Mouse (Mus musculus): ENCODE data around the gene Slc16a8. TPM values are rescaled to one million over a fixed set of nuclear protein-coding genes. Genes with fewer than 3 reads are reported as not detected.
A peak's percentile ranks its signal among the peaks of the same experiment; 100 is the strongest.
"Not testable (repeated sequence)": the region's sequence is repeated elsewhere in the genome, so short reads cannot be mapped to it uniquely, and the experiment has no call there.

Slc16a8 gene
- polyA plus RNA-seq, 1 experiment from 2014 or later: 0.15 TPM

DNA sequence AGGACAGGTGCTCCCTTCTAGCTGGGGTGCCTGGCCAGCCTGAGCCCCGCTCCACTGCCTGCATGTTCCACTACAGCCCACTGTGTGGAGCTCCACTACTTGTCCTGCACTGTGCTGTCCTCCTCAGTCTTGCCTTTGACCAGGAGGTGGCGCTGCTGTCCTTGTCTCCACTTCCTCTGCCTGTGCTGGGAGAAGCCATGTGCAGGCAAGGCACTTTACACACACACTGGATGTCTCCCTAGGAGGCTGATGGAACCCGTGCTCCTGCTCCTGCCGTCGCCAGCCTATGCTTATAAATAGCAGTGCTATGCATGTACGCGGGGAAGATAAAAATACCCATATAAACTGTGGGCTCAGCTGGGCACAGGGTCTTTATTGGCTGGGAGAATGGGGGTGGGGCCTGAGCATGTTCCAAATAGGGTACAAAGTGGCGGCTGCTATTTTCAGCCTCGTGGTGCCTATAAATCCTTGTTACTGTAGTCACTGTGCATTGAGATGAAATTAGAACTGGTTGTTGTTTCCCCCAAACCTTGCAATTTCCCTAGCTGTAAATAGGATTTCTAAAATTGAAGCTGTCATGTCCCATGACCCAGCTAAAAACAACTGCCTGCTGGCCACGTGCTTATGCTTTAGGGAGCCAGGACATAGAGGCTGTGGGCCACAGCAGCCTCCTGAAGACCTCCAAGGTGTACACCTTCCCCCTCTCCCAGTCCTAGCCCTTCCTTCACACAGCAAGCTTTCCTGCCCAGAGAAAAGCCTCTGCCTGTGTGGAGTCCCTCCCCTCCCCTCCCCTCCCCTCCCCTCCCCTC, 11.1 kb downstream of the Slc16a8 start:
- no peak overlapping the region for H3K4me2 ChIP-seq (ENCODE audit: low read depth, low read length)
- H3K9ac ChIP-seq (ENCODE audit: low read length): peak overlapping the region; percentile 35; the same call in 1 of the 2 replicates

DNA sequence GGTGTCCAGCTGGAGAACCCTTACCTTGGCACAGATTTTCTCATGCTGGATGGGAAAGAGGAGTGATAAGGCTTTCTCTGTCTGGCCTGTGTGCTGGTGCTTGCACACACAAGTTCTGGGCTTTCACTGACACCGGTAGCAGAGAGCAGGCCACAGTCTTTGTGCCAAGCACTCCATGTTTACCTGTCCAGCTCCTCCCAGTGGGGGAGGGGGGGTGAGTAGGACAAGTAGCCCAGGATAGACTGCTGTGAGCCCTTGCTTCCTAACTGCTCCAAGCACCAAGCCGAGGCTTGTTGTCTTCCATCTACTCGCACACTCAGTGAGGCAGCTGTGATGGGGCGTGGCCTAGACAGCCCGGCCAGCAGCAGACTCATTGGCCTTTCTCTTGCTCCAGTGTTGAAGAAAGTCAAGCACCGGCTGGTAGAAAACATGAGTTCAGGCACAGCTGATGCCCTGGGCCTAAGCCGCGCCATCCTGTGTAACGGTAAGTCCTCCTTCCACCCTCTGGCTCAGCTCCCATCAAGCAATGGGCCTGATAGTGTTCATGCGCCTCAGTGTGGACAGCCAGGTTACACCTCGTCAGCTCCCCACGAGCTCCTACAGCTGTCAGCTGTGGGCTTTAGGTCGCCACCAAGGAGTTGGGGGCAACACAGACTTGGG, 11.9 kb downstream of the Slc16a8 start:
- ATAC-seq (ENCODE audit: insufficient read depth, low FRiP score): peak; percentile 11; the same call in 1 of the 2 replicates
- H3K4me2 ChIP-seq (ENCODE audit: low read depth, low read length): no peak overlapping the region
- H3K27ac ChIP-seq (ENCODE audit: low read length): 0 out of 2 replicates have a peak overlapping the region, but pooled peaks have one; percentile 23
- H3K27me3 ChIP-seq (ENCODE audit: control insufficient read depth, insufficient read depth, low read length): no peaks in the 10 kb centered on the region
- no peak overlapping the region for H3K9ac ChIP-seq (ENCODE audit: low read length)
- peaks cover 24% of the 10 kb centered on the region for H3K36me3 ChIP-seq (ENCODE audit: control insufficient read depth, insufficient read depth, low read length)
- no peak overlapping the region for H3K4me3 ChIP-seq (replicated peaks; ENCODE audit: low read length)
- peaks cover 10% of the 10 kb centered on the region; the same call in 1 of the 2 replicates for H3K4me1 ChIP-seq (ENCODE audit: control insufficient read depth, insufficient read depth, low read length)
- no peaks in the 10 kb centered on the region for H3K9me3 ChIP-seq (replicated peaks; ENCODE audit: control insufficient read depth, low read length)
- WGBS: 65% methylated on average over 13 of the region's 13 CpGs

More for the DNA sequence above, 11.1 kb downstream of the Slc16a8 start:
- no peaks in the 10 kb centered on the region for H3K27me3 ChIP-seq (ENCODE audit: control insufficient read depth, insufficient read depth, low read length)
- H3K4me3 ChIP-seq (replicated peaks; ENCODE audit: low read length): no peak overlapping the region
- H3K36me3 ChIP-seq (ENCODE audit: control insufficient read depth, insufficient read depth, low read length): peaks cover 24% of the 10 kb centered on the region
- ATAC-seq (ENCODE audit: insufficient read depth, low FRiP score): peak; percentile 96
- H3K4me1 ChIP-seq (ENCODE audit: control insufficient read depth, insufficient read depth, low read length): peaks cover 10% of the 10 kb centered on the region; the same call in 1 of the 2 replicates
- peak overlapping the region; percentile 55 for H3K27ac ChIP-seq (ENCODE audit: low read length)
- 21% methylated on average over 10 of the region's 10 CpGs for WGBS
- no peaks in the 10 kb centered on the region for H3K9me3 ChIP-seq (replicated peaks; ENCODE audit: control insufficient read depth, low read length)

DNA sequence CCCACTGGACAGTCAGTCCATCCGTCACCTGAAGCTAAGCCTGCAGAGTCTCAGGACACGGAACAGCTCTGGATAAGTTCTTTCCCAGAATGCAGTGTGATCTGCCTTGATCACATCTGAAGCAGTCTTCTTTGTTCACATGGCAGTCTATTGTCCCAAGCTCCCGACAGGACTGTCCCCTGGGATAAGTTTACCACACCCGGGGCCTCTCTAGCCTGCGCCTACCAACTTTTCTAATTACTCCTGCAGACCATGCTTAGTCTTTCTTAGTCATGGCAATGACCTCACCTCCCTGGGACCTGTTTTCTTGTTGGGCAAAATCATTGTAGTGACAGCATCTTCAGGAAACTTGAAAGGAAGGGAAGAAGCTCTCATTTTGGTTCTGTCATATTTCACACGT, 16.5 kb downstream of the Slc16a8 start:
- no peak overlapping the region; the same call in 1 of the 2 replicates for H3K27ac ChIP-seq (ENCODE audit: low read length)
- no peak overlapping the region for H3K4me3 ChIP-seq (replicated peaks; ENCODE audit: low read length)
- WGBS: 69% methylated on average over 6 of the region's 6 CpGs
- H3K27me3 ChIP-seq (ENCODE audit: control insufficient read depth, insufficient read depth, low read length): no peaks in the 10 kb centered on the region
- H3K9me3 ChIP-seq (replicated peaks; ENCODE audit: control insufficient read depth, low read length): no peaks in the 10 kb centered on the region
- H3K9ac ChIP-seq (ENCODE audit: low read length): no peak overlapping the region
- ATAC-seq (ENCODE audit: insufficient read depth, low FRiP score): no peak
- H3K4me1 ChIP-seq (ENCODE audit: control insufficient read depth, insufficient read depth, low read length): peaks cover 7% of the 10 kb centered on the region; the same call in 1 of the 2 replicates
- H3K36me3 ChIP-seq (ENCODE audit: control insufficient read depth, insufficient read depth, low read length): peaks cover 21% of the 10 kb centered on the region
- H3K4me2 ChIP-seq (ENCODE audit: low read depth, low read length): no peak overlapping the region

DNA sequence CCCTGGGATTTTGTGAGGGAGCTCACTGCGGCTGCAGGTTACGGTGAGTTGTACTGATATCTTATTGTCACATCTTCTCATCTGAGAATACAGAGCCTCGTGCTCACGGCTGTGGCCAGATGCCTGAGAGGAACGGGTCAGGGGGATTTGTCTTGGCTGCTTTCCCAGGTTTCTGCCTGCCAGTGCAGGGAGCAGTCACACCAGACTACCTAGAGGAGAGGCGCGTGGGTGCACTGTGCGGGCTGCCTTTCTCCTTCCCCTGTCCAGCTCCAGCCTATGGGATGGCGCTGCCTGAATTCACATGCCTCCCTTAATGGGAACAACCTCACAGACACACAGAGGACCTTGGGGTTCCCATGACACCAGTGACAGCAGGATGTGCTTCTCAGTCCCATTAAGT, 19.3 kb downstream of the Slc16a8 start:
- Histone ChIP-seq H3K27ac (ENCODE audit: low read length) (peak overlapping the region; percentile 54; the same call in 1 of the 2 replicates), H3K9ac (ENCODE audit: low read length) (0 out of 2 replicates have a peak overlapping the region, but pooled peaks have one; percentile 6), H3K27me3 (ENCODE audit: control insufficient read depth, insufficient read depth, low read length) (no peaks in the 10 kb centered on the region), H3K4me1 (ENCODE audit: control insufficient read depth, insufficient read depth, low read length) (peaks cover 3% of the 10 kb centered on the region; the same call in 1 of the 2 replicates), H3K9me3 (replicated peaks; ENCODE audit: control insufficient read depth, low read length) (no peaks in the 10 kb centered on the region), H3K4me3 (replicated peaks; ENCODE audit: low read length) (no peak overlapping the region), H3K36me3 (ENCODE audit: control insufficient read depth, insufficient read depth, low read length) (peaks cover 10% of the 10 kb centered on the region; the same call in 1 of the 2 replicates), H3K4me2 (ENCODE audit: low read depth, low read length) (no peak overlapping the region)
- WGBS: 61% methylated on average over 9 of the region's 9 CpGs
- peak; percentile 59; the same call in 1 of the 2 replicates for ATAC-seq (ENCODE audit: insufficient read depth, low FRiP score)

DNA sequence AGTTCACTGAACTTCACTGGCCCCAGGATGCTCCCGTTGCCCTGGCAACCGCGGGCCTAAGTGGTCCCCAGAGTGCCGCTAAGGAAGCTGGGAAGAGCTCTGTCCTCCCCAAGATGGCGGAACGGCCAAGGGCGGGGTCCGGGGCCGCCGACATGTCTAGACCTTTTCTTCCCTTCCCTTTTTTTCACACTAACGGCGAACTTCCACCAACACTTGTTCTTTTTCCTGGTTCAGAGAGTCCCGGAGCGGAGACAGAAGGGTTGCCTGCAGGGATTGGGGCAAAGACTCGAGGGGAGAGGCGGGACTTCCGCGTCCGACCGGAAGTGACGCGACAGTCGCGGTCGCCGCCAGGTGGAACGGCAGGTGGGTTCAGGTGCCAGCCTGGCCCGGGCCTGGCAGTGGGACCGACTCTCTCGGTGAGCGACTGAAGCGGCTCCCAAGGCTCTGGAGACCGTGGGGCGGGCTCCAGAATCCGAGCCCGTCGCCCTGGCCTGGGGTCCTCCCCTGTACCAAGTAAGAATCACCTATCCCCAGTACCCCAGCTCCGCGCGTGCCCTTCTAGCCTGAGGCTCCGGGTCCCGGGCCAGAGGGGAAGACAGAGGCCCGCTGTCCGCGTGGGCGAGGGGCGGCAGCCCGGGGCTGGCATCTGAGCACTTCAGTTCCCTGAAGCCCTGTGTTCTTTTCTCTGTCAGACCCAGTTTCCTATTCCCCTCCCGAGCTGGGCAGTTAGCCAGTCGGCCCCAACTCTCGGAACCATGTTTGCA, 25.3 kb downstream of the Slc16a8 start, which contains the start of the genes Pick1 and Gm49486:
Pick1 (plus strand) TSS at position 116 of the 764 bp plus-strand sequence.
Gm49486 (plus strand) TSS at position 334 of the 764 bp plus-strand sequence.
- peak; percentile 84 for ATAC-seq (ENCODE audit: insufficient read depth, low FRiP score)
- Histone ChIP-seq H3K9ac (ENCODE audit: low read length) (peak within 1 kb of the TSS; percentile 82), H3K4me3 (replicated peaks; ENCODE audit: low read length) (peak within 1 kb of the TSS; percentile 60), H3K4me1 (ENCODE audit: control insufficient read depth, insufficient read depth, low read length) (peaks cover 15% of the 10 kb centered on the region; the same call in 1 of the 2 replicates), H3K36me3 (ENCODE audit: control insufficient read depth, insufficient read depth, low read length) (peaks cover 4% of the 10 kb centered on the region; the same call in 1 of the 2 replicates), H3K27ac (ENCODE audit: low read length) (peak within 1 kb of the TSS; percentile 98), H3K4me2 (ENCODE audit: low read depth, low read length) (peak within 1 kb of the TSS; percentile 65), H3K27me3 (ENCODE audit: control insufficient read depth, insufficient read depth, low read length) (no peaks in the 10 kb centered on the region), H3K9me3 (replicated peaks; ENCODE audit: control insufficient read depth, low read length) (no peaks in the 10 kb centered on the region)
- WGBS: 1% methylated on average over 51 of the region's 51 CpGs

DNA sequence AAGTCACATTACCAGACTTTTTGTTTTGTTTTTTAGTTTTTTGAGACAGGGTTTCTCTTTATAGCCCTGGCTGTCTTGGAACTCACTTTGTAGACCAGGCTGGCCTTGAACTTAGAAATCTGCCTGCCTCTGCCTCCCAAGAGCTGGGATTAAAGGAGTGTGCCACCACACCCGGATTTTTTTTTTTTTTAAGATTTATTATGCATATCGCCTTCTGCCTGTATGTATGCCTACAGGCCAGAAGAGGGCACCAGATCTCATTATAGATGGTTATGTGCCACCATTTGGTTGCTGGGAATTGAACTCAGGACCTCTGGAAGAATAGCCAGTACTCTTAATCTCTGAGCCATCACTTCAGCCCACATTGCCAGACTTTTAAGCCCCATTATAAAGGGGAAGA, 28.8 kb downstream of the Slc16a8 start:
- ATAC-seq (ENCODE audit: insufficient read depth, low FRiP score); H3K4me3 ChIP-seq (replicated peaks; ENCODE audit: low read length); H3K9ac ChIP-seq (ENCODE audit: low read length); H3K36me3 ChIP-seq (ENCODE audit: control insufficient read depth, insufficient read depth, low read length); H3K27me3 ChIP-seq (ENCODE audit: control insufficient read depth, insufficient read depth, low read length); H3K27ac ChIP-seq (ENCODE audit: low read length); H3K4me2 ChIP-seq (ENCODE audit: low read depth, low read length); H3K9me3 ChIP-seq (replicated peaks; ENCODE audit: control insufficient read depth, low read length): not testable (repeated sequence)
- WGBS: 65% methylated on average over 2 of the region's 2 CpGs
- peaks cover 15% of the 10 kb centered on the region; the same call in 1 of the 2 replicates for H3K4me1 ChIP-seq (ENCODE audit: control insufficient read depth, insufficient read depth, low read length)

DNA sequence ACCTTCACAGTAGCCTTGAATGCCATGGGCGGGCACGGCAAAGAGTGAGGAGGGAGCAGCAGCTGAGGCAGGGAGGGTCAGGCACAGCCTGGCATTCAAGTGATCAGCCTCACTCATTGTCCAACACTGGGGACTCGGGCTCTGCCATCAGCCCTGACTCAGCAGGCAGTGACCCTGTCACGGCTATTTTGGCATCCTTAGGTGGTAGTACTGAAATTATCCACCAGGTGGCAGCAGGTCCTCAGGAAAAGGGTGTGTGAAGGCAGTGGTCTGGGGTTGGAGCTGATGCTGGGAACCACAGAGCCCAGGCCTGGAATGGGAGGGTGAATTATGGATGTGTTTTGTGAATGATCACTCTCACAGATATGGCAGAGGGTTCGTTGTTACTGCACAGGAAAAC, 29.9 kb downstream of the Slc16a8 start:
- no peak overlapping the region for H3K4me2 ChIP-seq (ENCODE audit: low read depth, low read length)

DNA sequence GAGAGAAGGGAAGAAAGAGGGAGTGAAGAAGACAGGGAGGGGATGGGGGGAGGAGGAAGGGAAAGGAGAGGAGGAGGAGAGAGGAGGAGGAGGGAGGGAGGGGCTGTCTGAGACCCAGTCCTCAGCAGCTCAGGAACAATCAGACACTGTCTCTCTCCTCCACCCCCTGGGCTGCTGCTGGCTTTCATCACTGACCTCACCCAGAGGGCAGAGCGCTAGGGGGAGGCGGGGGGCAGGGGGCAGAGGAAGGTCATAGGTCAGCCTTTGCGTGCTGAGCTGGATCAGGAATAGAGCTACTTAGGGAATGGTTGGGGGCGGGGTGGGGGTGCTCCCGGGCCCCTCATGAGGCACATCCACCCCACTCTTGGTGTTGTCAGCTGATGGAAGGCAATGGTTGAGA, 30.9 kb downstream of the Slc16a8 start:
- H3K4me3 ChIP-seq (replicated peaks; ENCODE audit: low read length): no peak overlapping the region
- H3K27me3 ChIP-seq (ENCODE audit: control insufficient read depth, insufficient read depth, low read length): no peaks in the 10 kb centered on the region
- H3K9ac ChIP-seq (ENCODE audit: low read length): no peak overlapping the region
- peaks cover 1% of the 10 kb centered on the region; the same call in 1 of the 2 replicates for H3K4me1 ChIP-seq (ENCODE audit: control insufficient read depth, insufficient read depth, low read length)
- H3K27ac ChIP-seq (ENCODE audit: low read length): no peak overlapping the region
- 11% methylated on average over 5 of the region's 5 CpGs for WGBS
- no peaks in the 10 kb centered on the region for H3K36me3 ChIP-seq (ENCODE audit: control insufficient read depth, insufficient read depth, low read length)
- no peak for ATAC-seq (ENCODE audit: insufficient read depth, low FRiP score)
- H3K9me3 ChIP-seq (replicated peaks; ENCODE audit: control insufficient read depth, low read length): no peaks in the 10 kb centered on the region
- H3K4me2 ChIP-seq (ENCODE audit: low read depth, low read length): no peak overlapping the region

More for the DNA sequence above, 29.9 kb downstream of the Slc16a8 start:
- ATAC-seq (ENCODE audit: insufficient read depth, low FRiP score): peak; percentile 54
- Histone ChIP-seq H3K27ac (ENCODE audit: low read length) (no peak overlapping the region), H3K27me3 (ENCODE audit: control insufficient read depth, insufficient read depth, low read length) (no peaks in the 10 kb centered on the region), H3K9me3 (replicated peaks; ENCODE audit: control insufficient read depth, low read length) (no peaks in the 10 kb centered on the region), H3K36me3 (ENCODE audit: control insufficient read depth, insufficient read depth, low read length) (no peaks in the 10 kb centered on the region), H3K9ac (ENCODE audit: low read length) (no peak overlapping the region), H3K4me3 (replicated peaks; ENCODE audit: low read length) (no peak overlapping the region), H3K4me1 (ENCODE audit: control insufficient read depth, insufficient read depth, low read length) (peaks cover 6% of the 10 kb centered on the region; the same call in 1 of the 2 replicates)
- 7% methylated on average over 5 of the region's 5 CpGs for WGBS

Data from stomach, embryonic 16.5 days (tissue).